Mouse (Mus musculus): ENCODE data around the gene Tln2. TPM values are rescaled to one million over a fixed set of nuclear protein-coding genes. Genes with fewer than 3 reads are reported as not detected.

Tln2 gene
- polyA plus RNA-seq, 1 experiment from 2014 or later = 18.5 TPM

GRCm38 (mm10) chr9:67496368-67496767 is 63.1 kb downstream of the Tln2 start:
- Histone ChIP-seq H3K4me3 (no peak overlapping the region), H3K4me2 (no peak overlapping the region), H3K4me1 (peaks cover 26% of the 10 kb centered on the region), H3K36me3 (ENCODE audit: poor library complexity, severe bottlenecking) (no peaks in the 10 kb centered on the region), H3K9ac (no peak overlapping the region), H3K9me3 (replicated peaks) (no peaks in the 10 kb centered on the region), H3K27me3 (no peaks in the 10 kb centered on the region), H3K27ac (no peak overlapping the region)
- ATAC-seq = peak; percentile 70
- 25% methylated on average over 2 of the region's 2 CpGs for WGBS

GRCm38 (mm10) chr9:67495350-67495749 is 64.2 kb downstream of the Tln2 start:
- Histone ChIP-seq H3K27ac (no peak overlapping the region), H3K36me3 (ENCODE audit: poor library complexity, severe bottlenecking) (no peaks in the 10 kb centered on the region), H3K9ac (no peak overlapping the region), H3K4me2 (no peak overlapping the region), H3K4me3 (no peak overlapping the region), H3K27me3 (no peaks in the 10 kb centered on the region), H3K9me3 (replicated peaks) (no peaks in the 10 kb centered on the region), H3K4me1 (peaks cover 26% of the 10 kb centered on the region)
- ATAC-seq = no peak
- 68% methylated on average over 3 of the region's 3 CpGs for WGBS

- no peak overlapping the region for H3K4me2 ChIP-seq
- no peak for ATAC-seq
- H3K36me3 ChIP-seq (ENCODE audit: poor library complexity, severe bottlenecking) = no peaks in the 10 kb centered on the region
- 78% methylated on average over 8 of the region's 8 CpGs for WGBS
- H3K4me3 ChIP-seq = no peak overlapping the region
- H3K27ac ChIP-seq = 0 out of 2 replicates have a peak overlapping the region, but pooled peaks have one; percentile 26
- no peaks in the 10 kb centered on the region for H3K27me3 ChIP-seq
- H3K9ac ChIP-seq = no peak overlapping the region
- H3K9me3 ChIP-seq (replicated peaks) = no peaks in the 10 kb centered on the region
- peaks cover 26% of the 10 kb centered on the region for H3K4me1 ChIP-seq
Measured at GRCm38 (mm10) chr9:67493876-67494552, 65.5 kb downstream of the Tln2 start.

GRCm38 (mm10) chr9:67489370-67489769 is 70.1 kb downstream of the Tln2 start:
- Histone ChIP-seq H3K27me3 (no peaks in the 10 kb centered on the region), H3K4me2 (no peak overlapping the region), H3K9me3 (replicated peaks) (no peaks in the 10 kb centered on the region), H3K9ac (no peak overlapping the region), H3K27ac (no peak overlapping the region), H3K4me3 (no peak overlapping the region), H3K36me3 (ENCODE audit: poor library complexity, severe bottlenecking) (no peaks in the 10 kb centered on the region), H3K4me1 (no peaks in the 10 kb centered on the region; the same call in 1 of the 2 replicates)
- no peak for ATAC-seq
- 74% methylated on average over 3 of the region's 3 CpGs for WGBS

- Histone ChIP-seq H3K4me2 (no peak overlapping the region), H3K4me1 (peaks cover 15% of the 10 kb centered on the region), H3K27ac (no peak overlapping the region), H3K36me3 (ENCODE audit: poor library complexity, severe bottlenecking) (no peaks in the 10 kb centered on the region), H3K4me3 (no peak overlapping the region), H3K9me3 (replicated peaks) (no peaks in the 10 kb centered on the region), H3K27me3 (no peaks in the 10 kb centered on the region), H3K9ac (no peak overlapping the region)
- 82% methylated on average over 5 of the region's 5 CpGs for WGBS
- ATAC-seq = no peak
Measured at GRCm38 (mm10) chr9:67486621-67487020, 72.9 kb downstream of the Tln2 start.

- Histone ChIP-seq H3K9ac (no peak overlapping the region), H3K27ac (no peak overlapping the region), H3K9me3 (replicated peaks) (no peaks in the 10 kb centered on the region), H3K4me2 (no peak overlapping the region), H3K36me3 (ENCODE audit: poor library complexity, severe bottlenecking) (no peaks in the 10 kb centered on the region), H3K4me1 (peaks cover 19% of the 10 kb centered on the region), H3K4me3 (no peak overlapping the region), H3K27me3 (no peaks in the 10 kb centered on the region)
- ATAC-seq = no peak
- WGBS = 83% methylated on average over 15 of the region's 15 CpGs
Measured at GRCm38 (mm10) chr9:67485169-67486072, 74.1 kb downstream of the Tln2 start.

- 65% methylated on average over 1 of the region's 1 CpGs for WGBS
- peak; percentile 50; the same call in 1 of the 2 replicates for ATAC-seq
- Histone ChIP-seq H3K27ac (peak overlapping the region; percentile 54), H3K9ac (no peak overlapping the region), H3K9me3 (replicated peaks) (no peaks in the 10 kb centered on the region), H3K4me1 (peaks cover 19% of the 10 kb centered on the region), H3K4me2 (no peak overlapping the region), H3K27me3 (no peaks in the 10 kb centered on the region), H3K36me3 (ENCODE audit: poor library complexity, severe bottlenecking) (no peaks in the 10 kb centered on the region), H3K4me3 (no peak overlapping the region)
Measured at GRCm38 (mm10) chr9:67482277-67482676, 77.2 kb downstream of the Tln2 start.

- H3K9me3 ChIP-seq (replicated peaks) = no peaks in the 10 kb centered on the region
- no peak overlapping the region for H3K4me2 ChIP-seq
- no peak overlapping the region for H3K9ac ChIP-seq
- WGBS = 28% methylated on average over 1 of the region's 1 CpGs
- no peaks in the 10 kb centered on the region for H3K36me3 ChIP-seq (ENCODE audit: poor library complexity, severe bottlenecking)
- no peak overlapping the region for H3K4me3 ChIP-seq
- peak; percentile 50; the same call in 1 of the 2 replicates for ATAC-seq
- H3K27me3 ChIP-seq = no peaks in the 10 kb centered on the region
- peak overlapping the region; percentile 55 for H3K27ac ChIP-seq
- peaks cover 19% of the 10 kb centered on the region for H3K4me1 ChIP-seq
Measured at GRCm38 (mm10) chr9:67481851-67482250, 77.7 kb downstream of the Tln2 start.

- Histone ChIP-seq H3K4me3 (no peak overlapping the region), H3K4me1 (peaks cover 12% of the 10 kb centered on the region), H3K36me3 (ENCODE audit: poor library complexity, severe bottlenecking) (no peaks in the 10 kb centered on the region), H3K9ac (no peak overlapping the region), H3K27ac (no peak overlapping the region), H3K4me2 (no peak overlapping the region), H3K9me3 (replicated peaks) (no peaks in the 10 kb centered on the region), H3K27me3 (no peaks in the 10 kb centered on the region)
- WGBS = 93% methylated on average over 3 of the region's 3 CpGs
- ATAC-seq = no peak
Measured at GRCm38 (mm10) chr9:67477445-67477844, 82.1 kb downstream of the Tln2 start.

GRCm38 (mm10) chr9:67476184-67476583 is 83.3 kb downstream of the Tln2 start:
- no peak for ATAC-seq
- 96% methylated on average over 5 of the region's 5 CpGs for WGBS
- H3K9me3 ChIP-seq (replicated peaks) = no peaks in the 10 kb centered on the region
- no peaks in the 10 kb centered on the region for H3K27me3 ChIP-seq
- no peak overlapping the region for H3K4me3 ChIP-seq
- no peak overlapping the region for H3K4me2 ChIP-seq
- H3K27ac ChIP-seq = no peak overlapping the region
- H3K9ac ChIP-seq = no peak overlapping the region
- no peaks in the 10 kb centered on the region for H3K36me3 ChIP-seq (ENCODE audit: poor library complexity, severe bottlenecking)
- H3K4me1 ChIP-seq = no peaks in the 10 kb centered on the region

- ATAC-seq = no peak
- Histone ChIP-seq H3K4me1 (0 out of 2 replicates have a peak, but pooled peaks cover 3% of the 10 kb centered on the region), H3K4me3 (no peak overlapping the region), H3K27me3 (no peaks in the 10 kb centered on the region), H3K9me3 (replicated peaks) (no peaks in the 10 kb centered on the region), H3K9ac (no peak overlapping the region), H3K27ac (no peak overlapping the region), H3K36me3 (ENCODE audit: poor library complexity, severe bottlenecking) (no peaks in the 10 kb centered on the region), H3K4me2 (no peak overlapping the region)
- 85% methylated on average over 11 of the region's 11 CpGs for WGBS
Measured at GRCm38 (mm10) chr9:67463440-67464122, 95.9 kb downstream of the Tln2 start.

GRCm38 (mm10) chr9:67441484-67441883 is 118.0 kb downstream of the Tln2 start:
- H3K27ac ChIP-seq = no peak overlapping the region
- peaks cover 6% of the 10 kb centered on the region; the same call in 1 of the 2 replicates for H3K4me1 ChIP-seq
- no peak overlapping the region for H3K4me2 ChIP-seq
- WGBS = 33% methylated on average over 2 of the region's 2 CpGs
- H3K36me3 ChIP-seq (ENCODE audit: poor library complexity, severe bottlenecking) = no peaks in the 10 kb centered on the region
- no peak overlapping the region for H3K4me3 ChIP-seq
- H3K9me3 ChIP-seq (replicated peaks) = no peaks in the 10 kb centered on the region
- no peak overlapping the region for H3K9ac ChIP-seq
- no peaks in the 10 kb centered on the region for H3K27me3 ChIP-seq
- ATAC-seq = no peak
